Mouse (Mus musculus): ENCODE results near the gene Cebpa. TPM values are rescaled to one million over a fixed set of nuclear protein-coding genes. Genes with fewer than 3 reads are reported as not detected.

Gene Cebpa
- total RNA-seq, 2 experiments from 2014 or later = 6.2 to 7.3 TPM

GRCm38 (mm10) chr7:35139880-35140279 is 20.8 kb downstream of the Cebpa start:
- intact Hi-C loops (cut with DNase I) = no loop called here
- DNase-seq (ENCODE audit: low spot score in 2 of 2) = no peak

GRCm38 (mm10) chr7:35141519-35141918 is 22.4 kb downstream of the Cebpa start:
- intact Hi-C loops (cut with DNase I) = no loop called here

GRCm38 (mm10) chr7:35142522-35142921 is 23.4 kb downstream of the Cebpa start:
- DNase-seq (ENCODE audit: low spot score in 2 of 2) = no peak
- intact Hi-C loops (cut with DNase I) = no loop called here

More at GRCm38 (mm10) chr7:35141519-35141918, 22.4 kb downstream of the Cebpa start:
- DNase-seq (ENCODE audit: low spot score in 2 of 2) = no peak

- intact Hi-C loops (cut with DNase I) = no loop called here
- DNase-seq (ENCODE audit: low spot score in 2 of 2) = no peak
These were observed 24.9 kb downstream of the Cebpa start for GRCm38 (mm10) chr7:35143864-35144618.

GRCm38 (mm10) chr7:35145068-35145467 is 26.0 kb downstream of the Cebpa start:
- DNase-seq (ENCODE audit: low spot score in 2 of 2) = no peak
- intact Hi-C loops (cut with DNase I) = no loop called here

GRCm38 (mm10) chr7:35146269-35146668 is 27.2 kb downstream of the Cebpa start:
- no peak for DNase-seq (ENCODE audit: low spot score in 2 of 2)
- intact Hi-C loops (cut with DNase I) = no loop called here

- intact Hi-C loops (cut with DNase I) = no loop called here
- no peak for DNase-seq (ENCODE audit: low spot score in 2 of 2)
These were observed 30.7 kb downstream of the Cebpa start for GRCm38 (mm10) chr7:35149616-35150433.

- intact Hi-C loops (cut with DNase I) = no loop called here
- no peak for DNase-seq (ENCODE audit: low spot score in 2 of 2)
These were observed 31.8 kb downstream of the Cebpa start for GRCm38 (mm10) chr7:35150860-35151259.

GRCm38 (mm10) chr7:35154449-35154848 is 35.4 kb downstream of the Cebpa start:
- intact Hi-C loops (cut with DNase I) = no loop called here
- DNase-seq (ENCODE audit: low spot score in 2 of 2) = no peak

GRCm38 (mm10) chr7:35156561-35157477 is 37.7 kb downstream of the Cebpa start:
- no peak for DNase-seq (ENCODE audit: low spot score in 2 of 2)
- intact Hi-C loops (cut with DNase I) = no loop called here

- intact Hi-C loops (cut with DNase I) = no loop called here
- no peak for DNase-seq (ENCODE audit: low spot score in 2 of 2)
These were observed 38.4 kb downstream of the Cebpa start for GRCm38 (mm10) chr7:35157512-35157911.

- no peak for DNase-seq (ENCODE audit: low spot score in 2 of 2)
- intact Hi-C loops (cut with DNase I) = no loop called here
These were observed 43.4 kb downstream of the Cebpa start for GRCm38 (mm10) chr7:35162443-35162842.

GRCm38 (mm10) chr7:35163600-35163999 is 44.5 kb downstream of the Cebpa start:
- intact Hi-C loops (cut with DNase I) = no loop called here
- DNase-seq (ENCODE audit: low spot score in 2 of 2) = no peak

GRCm38 (mm10) chr7:35164131-35164530 is 45.0 kb downstream of the Cebpa start:
- no peak for DNase-seq (ENCODE audit: low spot score in 2 of 2)

GRCm38 (mm10) chr7:35166988-35167387 is 47.9 kb downstream of the Cebpa start:
- DNase-seq (ENCODE audit: low spot score in 2 of 2) = no peak
- intact Hi-C loops (cut with DNase I) = loop anchor here (5.0 kb wide), 1 partner anchor 760 kb away; no protein-coding TSS in a partner anchor

More at GRCm38 (mm10) chr7:35164131-35164530, 45.0 kb downstream of the Cebpa start:
- intact Hi-C loops (cut with DNase I) = no loop called here

- intact Hi-C loops (cut with DNase I) = loop anchor here (2.0 to 5.0 kb wide), 2 partner anchors 49 to 761 kb away; partner anchors contain the start of gene Cebpa
- no peak for DNase-seq (ENCODE audit: low spot score in 2 of 2)
These were observed 48.8 kb downstream of the Cebpa start for GRCm38 (mm10) chr7:35167925-35168324.

GRCm38 (mm10) chr7:35169341-35169740 is 50.2 kb downstream of the Cebpa start:
- intact Hi-C loops (cut with DNase I) = loop anchor here (1.0 to 5.0 kb wide), 3 partner anchors 51 to 762 kb away; partner anchors contain the start of gene Cebpa
- peak; percentile 92 to 93 for DNase-seq (ENCODE audit: low spot score in 2 of 2)
